ENCODE assay signal across 17 mouse cellular contexts in the genomic region with DNA sequence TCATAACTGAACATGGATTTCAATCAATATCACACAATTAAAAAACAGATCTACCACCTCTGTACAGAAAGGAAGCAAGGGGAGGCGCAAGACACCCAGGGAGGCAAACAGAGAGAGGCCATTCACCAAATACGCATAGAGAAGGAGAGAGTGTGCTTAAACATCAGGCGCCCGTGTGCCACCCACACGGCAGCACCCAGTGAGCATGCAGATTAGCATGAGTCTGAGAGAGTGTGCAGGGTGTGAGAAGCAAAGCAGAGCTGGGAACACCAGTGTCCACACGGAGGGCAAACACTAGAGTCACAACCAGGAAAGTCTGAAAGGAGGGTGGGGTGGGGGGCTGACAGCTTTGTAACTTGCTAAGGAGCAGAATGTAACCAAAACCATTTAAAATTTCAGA. TPM values are rescaled to one million over a fixed set of nuclear protein-coding genes. Genes with fewer than 3 reads are reported as not detected.
DNase-seq lines count a peak whose midpoint lies in the region; ATAC-seq and TF ChIP-seq lines count a peak whose summit lies in the region.
"Had no signal": no experiment of that assay in that cellular context is flagged by ENCODE, and none has a peak within 500 bp of the region (broad histone marks: within the 10 kb centered on the region; RNA-seq: fewer than 3 reads in every experiment).

No protein-coding gene starts in this region.

- TF ChIP-seq POLR2A in myocyte (IDR thresholded peaks at IDR 0.05; ENCODE audit: insufficient read length, low read depth): no peak

- 58% methylated on average over 6 of the region's 6 CpGs for WGBS in lung, embryonic 15.5 days

- no peak overlapping the region for H3K4me3 ChIP-seq in lung, embryonic 15.5 days
- H3K4me3 ChIP-seq in myocyte: no peak overlapping the region
- H3K4me3 ChIP-seq: embryonic facial prominence, embryonic 10.5 days; forebrain, embryonic 13.5 days; heart, embryonic 13.5 days; hindbrain, embryonic 15.5 days had no signal

- H3K79me2 ChIP-seq in myocyte (ENCODE audit: control insufficient read depth, insufficient read depth): no peaks in the 10 kb centered on the region

- H3ac ChIP-seq in myocyte (ENCODE audit: control insufficient read depth, insufficient read length): no peak overlapping the region

- ATAC-seq in frontal cortex, adult (ENCODE audit: low TSS enrichment): peak; percentile 86
- no peak for ATAC-seq in lung, embryonic 15.5 days (ENCODE audit: borderline replicate concordance, extremely low read depth, low FRiP score, low TSS enrichment)
- ATAC-seq: forebrain, embryonic 13.5 days had no signal

- H3K36me3 ChIP-seq in lung, embryonic 15.5 days: 0 out of 2 replicates have a peak, but pooled peaks cover 3% of the 10 kb centered on the region
- peaks cover 12% of the 10 kb centered on the region for H3K36me3 ChIP-seq in myocyte (ENCODE audit: control insufficient read depth, insufficient read depth)
- H3K36me3 ChIP-seq: hindbrain, embryonic 15.5 days had no signal

- no peak overlapping the region for H3K9ac ChIP-seq in lung, embryonic 15.5 days
- H3K9ac ChIP-seq: forebrain, embryonic 13.5 days; heart, embryonic 13.5 days; hindbrain, embryonic 15.5 days had no signal

- no peak overlapping the region for H3K4me2 ChIP-seq in lung, embryonic 15.5 days
- peak overlapping the region; percentile 4 for H3K4me2 ChIP-seq in myocyte (ENCODE audit: low read depth)
- H3K4me2 ChIP-seq: forebrain, embryonic 13.5 days; heart, embryonic 13.5 days; hindbrain, embryonic 15.5 days had no signal

- peaks cover 14% of the 10 kb centered on the region for H3K4me1 ChIP-seq in lung, embryonic 15.5 days

- no peaks in the 10 kb centered on the region for H3K27me3 ChIP-seq in lung, embryonic 15.5 days
- no peaks in the 10 kb centered on the region for H3K27me3 ChIP-seq in myocyte (ENCODE audit: control insufficient read depth, insufficient read depth, insufficient read length)
- H3K27me3 ChIP-seq: forebrain, embryonic 13.5 days; heart, embryonic 13.5 days; hindbrain, embryonic 15.5 days had no signal

- H3K27ac ChIP-seq in lung, embryonic 15.5 days: peak overlapping the region; percentile 63; the same call in 1 of the 2 replicates
- H3K27ac ChIP-seq: embryonic facial prominence, embryonic 10.5 days; forebrain, embryonic 13.5 days; heart, embryonic 13.5 days; hindbrain, embryonic 15.5 days had no signal

- DNase-seq in frontal cortex, postnatal 10 days (ENCODE audit: low spot score in 2 of 2): no peak
- DNase-seq in lung, postnatal 14 days: no peak
- DNase-seq in brain, adult 2 months (ENCODE audit: low read depth, low spot score): peak; percentile 33
- no peak for DNase-seq in yolk sac, embryonic 10.5 days (ENCODE audit: low spot score)
- DNase-seq: adrenal gland, adult 2 months; adrenal gland, postnatal 25 days; cerebellum, adult 2 months; cerebellum, postnatal 10 days; gastrocnemius, postnatal 25 days; heart, postnatal 36 days had no signal

- no peaks in the 10 kb centered on the region for H3K9me3 ChIP-seq in lung, embryonic 15.5 days
- H3K9me3 ChIP-seq: embryonic facial prominence, embryonic 10.5 days; forebrain, embryonic 13.5 days; heart, embryonic 13.5 days; hindbrain, embryonic 15.5 days had no signal

TF ChIP-seq in myocyte, 11 proteins besides CTCF, POLR2A, EP300 and RAD21:
- TF ChIP-seq REST (IDR thresholded peaks at IDR 0.05; ENCODE audit: insufficient read depth, insufficient read length) (no peak), CEBPB (IDR thresholded peaks at IDR 0.05; ENCODE audit: insufficient read depth, poor library complexity, severe bottlenecking) (no peak), POLR2AphosphoS2 (IDR thresholded peaks at IDR 0.05; ENCODE audit: insufficient read length, low read depth) (no peak), E2F4 (IDR thresholded peaks at IDR 0.05; ENCODE audit: insufficient read depth) (no peak), MYOD1 (IDR thresholded peaks at IDR 0.05; ENCODE audit: control insufficient read depth in 1 of 3, insufficient read length in 2 of 3, low read depth in 2 of 3) (no peak), TCF3 (IDR thresholded peaks at IDR 0.05; ENCODE audit: insufficient read length, low read depth) (no peak), MYOG (IDR thresholded peaks at IDR 0.05; ENCODE audit: control insufficient read depth in 1 of 3, insufficient read depth in 1 of 3, insufficient read length in 2 of 3, low read depth in 2 of 3) (no peak), MAX (IDR thresholded peaks at IDR 0.05; ENCODE audit: low read depth) (no peak), USF1 (IDR thresholded peaks at IDR 0.05; ENCODE audit: low read depth) (no peak), TCF12 (IDR thresholded peaks at IDR 0.05; ENCODE audit: insufficient read depth, poor library complexity, severe bottlenecking) (no peak), SRF (IDR thresholded peaks at IDR 0.05; ENCODE audit: control insufficient read depth, insufficient read length, low read depth) (no peak)
TF ChIP-seq in myocyte: peak in this region for 0.

RNA-seq across cellular contexts. Expression of a gene that starts 44.4 kb away (rescaled TPM):
- 106 and 108 TPM in 2 replicates for polyA plus RNA-seq in lung, embryonic 15.5 days (2015; fragmentation: Nextera tagmentation; extraction: Ambion mirVana)
- 52.3 TPM for polyA plus RNA-seq in myocyte (2012; fragmentation: generic; extraction: Trizol)

RNA-seq across cellular contexts. Expression of a gene that starts 49.4 kb away (rescaled TPM):
- polyA plus RNA-seq in lung, embryonic 15.5 days (2015; fragmentation: Nextera tagmentation; extraction: Ambion mirVana): 21.4 and 23.4 TPM in 2 replicates
- 3.0 TPM for polyA plus RNA-seq in myocyte (2012; fragmentation: generic; extraction: Trizol)
